Mouse (Mus musculus) liver, postnatal 0 days (tissue): ENCODE results near the gene Aptx.

Experiments
- CTCF ChIP-seq: sonication (generic); IDR thresholded peaks from 2 replicates; pipeline ENCODE4 v1.5.1; 2016; ENCODE audit warnings: antibody characterized with exemption, low read depth
- EP300 ChIP-seq: IDR thresholded peaks from 2 replicates; pipeline ENCODE4 v1.6.1; 2016; ENCODE audit warnings: antibody characterized with exemption, low read depth, mild to moderate bottlenecking

GRCm38 (mm10) chr4:40701796-40702195 lies 1.2 kb downstream of the Aptx start:
- TF ChIP-seq CTCF (no peak), EP300 (no peak)
